Mouse (Mus musculus) erythroid progenitor cell, adult 5-6 weeks (primary cell): ENCODE data around the gene Synj1. TPM values are rescaled to one million over a fixed set of nuclear protein-coding genes. Genes with fewer than 3 reads are reported as not detected.

Experiments
- ATAC-seq: replicated peaks from 2 replicates; pipeline ENCODE4 v1.8.0; 2016; ENCODE audit warnings: moderate number of reproducible peaks, mild to moderate bottlenecking, moderate TSS enrichment, inconsistent platforms; ENCODE audit not compliant: poor library complexity, low FRiP score, severe bottlenecking
- total RNA-seq, 2 experiments: library from RNA; stranded (forward) in 1 of 2; stranded (reverse) in 1 of 2; fragments of 150-400 nt in 1 of 2; fragments of 186-747, 209-891 nt in 1 of 2; gene quantifications; 2 replicates each; pipeline versions ENCODE4 v1.2.3 to v1.2.4; 2015 to 2017; ENCODE audit warnings: low replicate concordance in 2 of 2

The Synj1 gene
- total RNA-seq, 2 experiments from 2014 or later: 104 to 140 TPM

GRCm38 (mm10) chr16:90953770-90954169, 57.3 kb downstream of the Synj1 start:
- no peak; the same call in 1 of the 2 replicates for ATAC-seq

- no peak for ATAC-seq
Observed at GRCm38 (mm10) chr16:90953147-90953546, 58.0 kb downstream of the Synj1 start.

GRCm38 (mm10) chr16:90950354-90950963, 60.6 kb downstream of the Synj1 start:
- ATAC-seq: no peak

DNA sequence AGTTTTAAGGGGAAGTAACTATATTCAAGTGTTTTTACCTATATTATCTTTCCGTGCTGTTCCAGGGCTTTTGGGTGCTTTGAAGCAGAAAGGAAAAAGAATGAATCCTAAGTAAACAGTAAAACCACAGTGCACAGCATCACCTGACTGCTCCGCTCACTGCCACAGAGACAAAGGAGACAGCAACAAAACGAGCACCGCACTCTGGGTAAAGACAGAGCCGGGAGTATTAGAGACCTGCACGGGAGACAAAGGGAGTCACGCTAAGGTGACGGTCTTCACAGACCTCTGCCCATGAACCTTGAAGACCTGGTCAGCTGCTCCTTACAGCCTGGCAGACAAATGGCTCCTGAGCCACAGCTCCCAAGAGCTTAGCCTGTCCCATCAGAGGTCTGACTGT, 64.1 kb downstream of the Synj1 start:
- ATAC-seq: no peak

- no peak for ATAC-seq
Observed at GRCm38 (mm10) chr16:90941246-90941645, 69.9 kb downstream of the Synj1 start.

- ATAC-seq: peak; percentile 96
Observed at GRCm38 (mm10) chr16:90934687-90935328, 76.3 kb downstream of the Synj1 start, which contains the start of gene Cfap298. TSS of gene Cfap298 (minus strand) at chr16:90935114.

DNA sequence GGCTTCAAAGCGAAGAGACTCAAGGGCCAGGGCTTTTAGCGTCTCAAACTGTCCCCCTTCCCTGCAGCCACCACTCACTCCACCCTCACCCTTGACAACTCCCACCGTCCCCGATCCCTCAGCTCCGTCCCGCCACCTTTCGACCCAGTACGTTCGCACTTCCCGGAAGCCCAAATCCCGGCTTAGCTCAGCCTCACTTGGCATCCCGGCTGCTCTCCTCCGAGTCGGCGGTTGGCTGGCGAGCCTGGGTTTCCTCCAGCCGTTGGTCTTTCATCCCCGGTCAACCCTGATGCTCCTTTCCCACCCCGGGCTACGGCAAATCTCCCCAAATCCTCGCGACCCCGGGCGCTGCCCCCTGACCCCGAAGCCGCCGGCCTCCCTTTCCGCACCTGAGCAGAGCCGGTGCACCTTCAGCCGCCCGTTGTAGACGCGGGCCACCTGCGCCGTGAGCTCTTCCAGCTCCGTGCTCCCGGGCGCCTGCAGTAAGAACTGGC, 76.9 kb downstream of the Synj1 start:
- ATAC-seq: peak; percentile 46

DNA sequence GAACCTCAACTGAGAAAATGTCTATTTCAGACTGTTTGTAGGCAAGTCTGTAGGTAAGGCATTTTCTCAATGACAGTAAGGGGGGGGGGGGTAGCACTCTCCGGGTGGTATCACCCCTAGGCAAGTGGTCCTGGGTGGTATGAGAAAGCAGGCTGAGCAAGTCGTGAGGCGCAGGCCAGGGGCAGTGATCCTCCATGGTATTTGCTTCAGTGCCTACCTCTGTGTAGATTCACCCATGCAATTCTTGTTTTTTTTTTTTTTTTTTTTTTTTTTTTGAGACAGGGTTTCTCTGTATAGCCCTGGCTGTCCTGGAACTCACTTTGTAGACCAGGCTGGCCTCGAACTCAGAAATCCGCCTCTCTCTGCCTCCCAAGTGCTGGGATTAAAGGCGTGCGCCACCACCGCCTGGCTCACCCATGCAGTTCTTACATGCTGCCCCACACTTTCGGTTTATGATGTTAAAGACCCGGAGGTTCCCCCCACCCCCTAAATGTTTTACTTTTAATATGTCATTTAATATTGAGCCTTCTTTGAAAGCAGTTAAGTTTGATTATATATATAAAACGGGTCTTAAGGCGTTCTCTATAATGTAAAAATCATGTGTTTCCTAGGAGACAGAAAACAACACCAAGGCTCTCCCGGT, 77.5 kb downstream of the Synj1 start:
- no peak for ATAC-seq

GRCm38 (mm10) chr16:90927446-90927845, 83.7 kb downstream of the Synj1 start:
- ATAC-seq: no peak

- ATAC-seq: peak; percentile 66
Observed at GRCm38 (mm10) chr16:90925461-90925860, 85.6 kb downstream of the Synj1 start.

- no peak for ATAC-seq
Observed at GRCm38 (mm10) chr16:90924606-90925370, 86.3 kb downstream of the Synj1 start.

GRCm38 (mm10) chr16:90921471-90922159, 89.5 kb downstream of the Synj1 start:
- no peak for ATAC-seq

- ATAC-seq: no peak
Observed at GRCm38 (mm10) chr16:90917156-90917555, 94.0 kb downstream of the Synj1 start.

DNA sequence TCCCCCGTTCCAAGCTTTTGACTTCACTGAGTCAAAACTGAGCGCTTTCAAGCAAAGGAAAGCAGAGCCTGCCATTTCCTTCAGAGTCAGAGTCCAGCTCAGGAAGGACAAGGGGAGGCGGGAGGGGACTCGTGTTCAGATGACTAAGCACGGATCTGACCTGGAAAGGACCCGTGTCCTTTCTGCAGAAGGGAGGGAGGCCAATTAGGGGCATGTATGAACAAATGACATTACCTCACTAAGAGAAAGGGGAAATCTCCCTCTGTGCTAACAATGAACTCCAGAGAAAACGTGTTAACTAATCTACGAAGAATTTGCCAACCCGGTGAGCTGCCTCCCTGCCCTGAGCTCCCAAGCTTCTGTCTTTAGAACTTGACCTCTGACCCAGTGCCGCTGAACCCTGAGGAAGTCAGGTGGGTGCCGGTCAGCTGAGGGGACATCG, 95.0 kb downstream of the Synj1 start:
- no peak for ATAC-seq

- ATAC-seq: no peak
Observed at GRCm38 (mm10) chr16:90911766-90912165, 99.3 kb downstream of the Synj1 start.

GRCm38 (mm10) chr16:90910855-90911533, 100.1 kb downstream of the Synj1 start:
- ATAC-seq: no peak

DNA sequence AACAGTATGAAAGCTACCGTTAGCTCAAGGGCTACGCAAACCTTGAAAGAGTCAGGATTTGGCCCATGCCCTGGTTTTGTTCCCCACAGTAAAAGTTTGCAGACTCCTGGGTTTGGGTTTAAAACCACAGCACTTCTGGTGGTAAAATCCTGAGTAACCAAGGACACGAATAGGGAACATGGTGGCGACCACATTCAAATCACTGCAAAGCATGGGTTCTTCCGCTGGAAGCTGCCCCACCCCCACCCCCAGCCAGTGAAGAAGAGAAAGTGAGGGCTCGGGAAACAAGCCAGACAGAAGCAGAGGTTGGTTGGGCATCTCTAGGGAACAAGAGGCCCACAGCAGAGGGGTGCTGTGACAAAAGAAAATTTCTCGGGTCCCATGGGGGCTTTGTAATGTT, 103.9 kb downstream of the Synj1 start:
- no peak for ATAC-seq

- no peak for ATAC-seq
Observed at GRCm38 (mm10) chr16:90903300-90903699, 107.8 kb downstream of the Synj1 start.

DNA sequence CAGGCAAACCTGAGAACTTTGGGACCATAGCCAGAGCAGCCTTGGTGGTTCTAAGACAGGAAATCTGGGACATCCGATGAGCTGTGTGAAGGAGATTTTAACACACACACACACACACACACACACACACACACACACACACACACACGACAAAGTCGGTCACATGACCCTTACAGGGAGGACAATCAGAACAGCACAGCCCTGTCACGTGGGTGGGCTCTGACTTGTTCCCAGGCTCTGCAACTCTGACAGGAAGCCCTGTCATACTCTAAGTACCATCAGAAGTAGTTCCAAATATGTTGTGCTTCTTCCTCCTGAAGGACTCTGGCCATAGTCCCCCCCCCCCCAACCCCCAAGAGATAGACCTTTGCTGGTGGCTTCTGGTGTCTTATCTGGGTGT, 109.7 kb downstream of the Synj1 start:
- no peak for ATAC-seq
